Mouse (Mus musculus): ENCODE results near the gene Brca1. TPM values are rescaled to one million over a fixed set of nuclear protein-coding genes. Genes with fewer than 3 reads are reported as not detected.
A peak's percentile ranks its signal among the peaks of the same experiment; 100 is the strongest.

Gene Brca1
- polyA plus RNA-seq, 1 experiment from 2014 or later: 27.4 TPM

- no peaks in the 10 kb centered on the region for H3K4me1 ChIP-seq
- no peak overlapping the region for H3K27ac ChIP-seq
- no peak for DNase-seq (ENCODE audit: extremely low spot score, low spot score)
- no peaks in the 10 kb centered on the region for H3K27me3 ChIP-seq (ENCODE audit: poor library complexity, severe bottlenecking)
- H3K36me3 ChIP-seq (replicated peaks): peaks cover 89% of the 10 kb centered on the region
- no peaks in the 10 kb centered on the region for H3K9me3 ChIP-seq
- 91% methylated on average over 6 of the region's 6 CpGs for WGBS
- no peak overlapping the region for H3K4me3 ChIP-seq
Observed at GRCm38 (mm10) chr11:101519364-101519763, 32.4 kb downstream of the Brca1 start.

GRCm38 (mm10) chr11:101518937-101519336 lies 32.8 kb downstream of the Brca1 start:
- Histone ChIP-seq H3K4me3 (no peak overlapping the region), H3K9me3 (peaks cover 1% of the 10 kb centered on the region), H3K27me3 (ENCODE audit: poor library complexity, severe bottlenecking) (no peaks in the 10 kb centered on the region), H3K36me3 (replicated peaks) (peaks cover 89% of the 10 kb centered on the region), H3K27ac (no peak overlapping the region), H3K4me1 (no peaks in the 10 kb centered on the region)
- WGBS: 88% methylated on average over 5 of the region's 5 CpGs
- no peak for DNase-seq (ENCODE audit: extremely low spot score, low spot score)

- 97% methylated on average over 7 of the region's 7 CpGs for WGBS
- Histone ChIP-seq H3K36me3 (replicated peaks) (peaks cover 99% of the 10 kb centered on the region), H3K4me3 (no peak overlapping the region)
Observed at GRCm38 (mm10) chr11:101507090-101507489, 44.7 kb downstream of the Brca1 start.

GRCm38 (mm10) chr11:101506269-101506780 lies 45.4 kb downstream of the Brca1 start:
- Histone ChIP-seq H3K4me1 (no peaks in the 10 kb centered on the region), H3K27me3 (ENCODE audit: poor library complexity, severe bottlenecking) (no peaks in the 10 kb centered on the region), H3K27ac (no peak overlapping the region), H3K36me3 (replicated peaks) (peaks cover 99% of the 10 kb centered on the region), H3K9me3 (no peaks in the 10 kb centered on the region), H3K4me3 (no peak overlapping the region)
- no peak for DNase-seq (ENCODE audit: extremely low spot score, low spot score)
- WGBS: 85% methylated on average over 5 of the region's 5 CpGs

More at GRCm38 (mm10) chr11:101507090-101507489, 44.7 kb downstream of the Brca1 start:
- H3K9me3 ChIP-seq: no peaks in the 10 kb centered on the region
- no peaks in the 10 kb centered on the region for H3K4me1 ChIP-seq
- H3K27me3 ChIP-seq (ENCODE audit: poor library complexity, severe bottlenecking): no peaks in the 10 kb centered on the region
- DNase-seq (ENCODE audit: extremely low spot score, low spot score): no peak
- H3K27ac ChIP-seq: no peak overlapping the region

- Histone ChIP-seq H3K27ac (no peak overlapping the region), H3K4me3 (no peak overlapping the region), H3K9me3 (no peaks in the 10 kb centered on the region), H3K4me1 (peaks cover 16% of the 10 kb centered on the region), H3K36me3 (replicated peaks) (peaks cover 54% of the 10 kb centered on the region), H3K27me3 (ENCODE audit: poor library complexity, severe bottlenecking) (no peaks in the 10 kb centered on the region)
- 78% methylated on average over 6 of the region's 6 CpGs for WGBS
- no peak for DNase-seq (ENCODE audit: extremely low spot score, low spot score)
Observed at GRCm38 (mm10) chr11:101486126-101486525, 65.6 kb downstream of the Brca1 start.

- Histone ChIP-seq H3K27me3 (ENCODE audit: poor library complexity, severe bottlenecking) (no peaks in the 10 kb centered on the region), H3K4me3 (no peak overlapping the region), H3K4me1 (peaks cover 21% of the 10 kb centered on the region), H3K9me3 (no peaks in the 10 kb centered on the region), H3K27ac (peak overlapping the region; percentile 68; the same call in 1 of the 2 replicates), H3K36me3 (replicated peaks) (peaks cover 49% of the 10 kb centered on the region)
- no peak for DNase-seq (ENCODE audit: extremely low spot score, low spot score)
- 55% methylated on average over 6 of the region's 6 CpGs for WGBS
Observed at GRCm38 (mm10) chr11:101485509-101486028, 66.2 kb downstream of the Brca1 start.

- H3K27ac ChIP-seq: no peak overlapping the region
- 90% methylated on average over 7 of the region's 7 CpGs for WGBS
- H3K9me3 ChIP-seq: no peaks in the 10 kb centered on the region
Observed at GRCm38 (mm10) chr11:101484814-101485213, 66.9 kb downstream of the Brca1 start.

GRCm38 (mm10) chr11:101484245-101484644 lies 67.5 kb downstream of the Brca1 start:
- WGBS: 79% methylated on average over 6 of the region's 6 CpGs

More at GRCm38 (mm10) chr11:101484814-101485213, 66.9 kb downstream of the Brca1 start:
- Histone ChIP-seq H3K27me3 (ENCODE audit: poor library complexity, severe bottlenecking) (no peaks in the 10 kb centered on the region), H3K4me1 (peaks cover 29% of the 10 kb centered on the region), H3K36me3 (replicated peaks) (peaks cover 41% of the 10 kb centered on the region), H3K4me3 (no peak overlapping the region)
- no peak for DNase-seq (ENCODE audit: extremely low spot score, low spot score)

GRCm38 (mm10) chr11:101483804-101484203 lies 68.0 kb downstream of the Brca1 start:
- H3K27ac ChIP-seq: peak overlapping the region; percentile 27; the same call in 1 of the 2 replicates

More at GRCm38 (mm10) chr11:101484245-101484644, 67.5 kb downstream of the Brca1 start:
- no peak for DNase-seq (ENCODE audit: extremely low spot score, low spot score)
- H3K27me3 ChIP-seq (ENCODE audit: poor library complexity, severe bottlenecking): no peaks in the 10 kb centered on the region
- H3K9me3 ChIP-seq: no peaks in the 10 kb centered on the region
- no peak overlapping the region for H3K4me3 ChIP-seq
- H3K4me1 ChIP-seq: peaks cover 34% of the 10 kb centered on the region
- 0 out of 2 replicates have a peak overlapping the region, but pooled peaks have one; percentile 27 for H3K27ac ChIP-seq
- H3K36me3 ChIP-seq (replicated peaks): peaks cover 35% of the 10 kb centered on the region

GRCm38 (mm10) chr11:101480912-101481311 lies 70.8 kb downstream of the Brca1 start:
- H3K4me1 ChIP-seq: peaks cover 56% of the 10 kb centered on the region
- 82% methylated on average over 6 of the region's 6 CpGs for WGBS
- peak overlapping the region; percentile 85; the same call in 1 of the 2 replicates for H3K27ac ChIP-seq
- DNase-seq (ENCODE audit: extremely low spot score, low spot score): no peak
- H3K9me3 ChIP-seq: no peaks in the 10 kb centered on the region
- H3K4me3 ChIP-seq: no peak overlapping the region
- H3K36me3 ChIP-seq (replicated peaks): 0 out of 2 replicates have a peak, but pooled peaks cover 3% of the 10 kb centered on the region
- no peaks in the 10 kb centered on the region for H3K27me3 ChIP-seq (ENCODE audit: poor library complexity, severe bottlenecking)

More at GRCm38 (mm10) chr11:101483804-101484203, 68.0 kb downstream of the Brca1 start:
- Histone ChIP-seq H3K4me3 (no peak overlapping the region), H3K36me3 (replicated peaks) (peaks cover 31% of the 10 kb centered on the region), H3K4me1 (peaks cover 39% of the 10 kb centered on the region), H3K27me3 (ENCODE audit: poor library complexity, severe bottlenecking) (no peaks in the 10 kb centered on the region), H3K9me3 (no peaks in the 10 kb centered on the region)
- DNase-seq (ENCODE audit: extremely low spot score, low spot score): no peak
- WGBS: 52% methylated on average over 3 of the region's 3 CpGs

- Histone ChIP-seq H3K27me3 (ENCODE audit: poor library complexity, severe bottlenecking) (no peaks in the 10 kb centered on the region), H3K9me3 (no peaks in the 10 kb centered on the region), H3K27ac (peak overlapping the region; percentile 85), H3K4me3 (peak overlapping the region; percentile 41), H3K4me1 (peaks cover 50% of the 10 kb centered on the region), H3K36me3 (replicated peaks) (no peaks in the 10 kb centered on the region)
- 4% methylated on average over 18 of the region's 18 CpGs for WGBS
- peak; percentile 65 for DNase-seq (ENCODE audit: extremely low spot score, low spot score)
Observed at GRCm38 (mm10) chr11:101479171-101479635, 72.6 kb downstream of the Brca1 start.

- no peak for DNase-seq (ENCODE audit: extremely low spot score, low spot score)
- Histone ChIP-seq H3K27ac (peak overlapping the region; percentile 85), H3K4me1 (peaks cover 47% of the 10 kb centered on the region), H3K27me3 (ENCODE audit: poor library complexity, severe bottlenecking) (no peaks in the 10 kb centered on the region), H3K9me3 (no peaks in the 10 kb centered on the region), H3K36me3 (replicated peaks) (no peaks in the 10 kb centered on the region), H3K4me3 (peak overlapping the region; percentile 18; the same call in 1 of the 2 replicates)
- 52% methylated on average over 10 of the region's 10 CpGs for WGBS
Observed at GRCm38 (mm10) chr11:101477552-101478211, 74.1 kb downstream of the Brca1 start.

- no peak for DNase-seq (ENCODE audit: extremely low spot score, low spot score)
- peak overlapping the region; percentile 85 for H3K27ac ChIP-seq
- H3K4me3 ChIP-seq: peak overlapping the region; percentile 18; the same call in 1 of the 2 replicates
Observed at GRCm38 (mm10) chr11:101477194-101477551, 74.6 kb downstream of the Brca1 start.

More at GRCm38 (mm10) chr11:101477194-101477551, 74.6 kb downstream of the Brca1 start:
- 56% methylated on average over 4 of the region's 4 CpGs for WGBS
- Histone ChIP-seq H3K27me3 (ENCODE audit: poor library complexity, severe bottlenecking) (no peaks in the 10 kb centered on the region), H3K9me3 (no peaks in the 10 kb centered on the region), H3K4me1 (peaks cover 52% of the 10 kb centered on the region), H3K36me3 (replicated peaks) (no peaks in the 10 kb centered on the region)
